Mouse (Mus musculus) natural killer cell, adult 2 months (primary cell): ENCODE data around the gene Ajm1.

Experiments used
- DNase-seq, 2 experiments: peaks; one replicate each; pipeline ENCODE4 v3.0.0; 2022; ENCODE audit warnings: low spot score in 2 of 2

Gene Ajm1

DNA sequence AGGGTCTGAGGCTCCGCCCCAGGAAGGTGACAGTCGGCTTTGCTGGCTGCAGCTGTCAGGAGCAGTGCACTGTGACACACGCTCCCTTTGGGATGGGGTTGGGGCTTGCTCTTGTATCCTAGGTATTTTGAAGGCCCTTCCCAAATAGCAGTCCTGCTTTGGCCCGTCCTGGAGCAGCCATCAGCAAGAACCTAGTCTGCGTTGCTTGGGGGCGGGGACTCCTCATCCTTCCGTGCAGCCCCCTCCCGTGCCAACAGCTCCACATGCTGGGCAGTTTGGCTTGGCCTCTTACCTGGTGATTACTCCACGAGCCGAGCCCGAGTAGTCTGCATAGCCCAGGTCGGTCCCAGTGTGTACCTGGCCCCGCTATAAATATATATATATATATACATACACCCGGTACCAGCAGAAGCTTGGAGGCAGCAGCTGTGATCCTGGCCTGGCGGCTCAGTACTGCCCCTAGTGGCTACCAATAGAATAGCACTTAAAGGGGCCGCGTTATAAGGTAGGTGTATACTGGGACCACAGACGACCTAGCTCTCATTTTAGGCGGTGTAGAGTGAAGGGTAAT, at the start of gene Ajm1:
Ajm1 (minus strand) TSS at position 464 of the 571 bp plus-strand sequence.
- peak; percentile 55 to 74 for DNase-seq

DNA sequence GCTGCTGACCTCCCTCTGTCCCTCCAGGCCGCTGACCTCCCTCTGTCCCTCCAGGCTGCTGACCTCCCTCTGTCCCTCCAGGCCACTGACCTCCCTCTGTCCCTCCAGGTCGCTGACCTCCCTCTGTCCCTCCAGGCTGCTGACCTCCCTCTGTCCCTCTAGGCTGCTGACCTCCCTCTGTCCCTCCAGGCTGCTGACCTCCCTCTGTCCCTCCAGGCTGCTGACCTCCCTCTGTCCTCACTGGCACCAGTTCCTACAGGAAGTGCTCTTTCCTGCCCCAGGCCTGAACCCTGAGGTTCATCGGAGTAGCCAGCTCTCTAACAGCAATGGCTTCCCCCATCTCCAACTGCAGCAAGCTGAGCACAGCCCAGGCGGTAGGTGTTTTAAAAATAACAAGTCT, 47.2 kb upstream of the Ajm1 start:
- no peak for DNase-seq

DNA sequence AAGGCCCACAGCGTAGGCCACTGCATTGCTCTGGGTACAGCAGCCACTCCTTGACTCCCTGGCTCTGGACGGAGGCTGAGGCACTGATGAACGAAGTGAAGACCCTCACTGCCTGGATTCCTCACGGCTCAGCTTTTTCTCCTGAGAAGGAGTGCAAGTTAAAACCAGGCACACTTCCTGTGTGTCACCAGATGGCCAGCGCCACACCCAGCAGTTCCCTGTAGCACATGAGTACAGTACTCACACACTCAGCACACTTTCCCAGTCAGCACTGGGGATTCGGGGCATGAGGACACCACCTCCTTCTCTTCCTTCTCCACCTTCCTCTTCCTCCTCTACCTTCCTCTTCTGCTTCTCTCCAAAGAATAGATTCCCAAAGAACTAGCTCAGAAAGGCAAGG, 46.3 kb upstream of the Ajm1 start, which contains the start of gene Fcna:
Fcna (minus strand) TSS at position 220 of the 400 bp plus-strand sequence.
- no peak for DNase-seq

DNA sequence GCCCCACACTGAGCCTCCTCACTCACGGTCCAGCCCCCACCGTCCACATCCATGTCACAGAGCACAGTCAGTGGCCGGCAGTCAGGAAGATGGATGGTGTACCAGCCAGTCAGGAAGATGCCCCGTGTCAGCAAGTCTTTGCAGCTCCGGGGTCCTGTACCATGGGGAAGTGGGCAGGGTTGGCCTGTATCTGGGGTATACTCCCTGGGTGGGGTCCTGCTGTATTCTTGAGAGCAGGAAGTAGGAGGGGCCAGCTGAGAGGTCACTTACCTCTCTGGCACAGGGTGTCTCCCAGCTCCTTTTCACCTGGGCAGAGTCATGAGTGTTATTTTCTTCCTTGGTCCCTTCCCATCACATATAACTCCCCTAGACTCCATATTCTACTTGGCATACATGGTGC, 44.4 kb upstream of the Ajm1 start:
- no peak for DNase-seq

DNA sequence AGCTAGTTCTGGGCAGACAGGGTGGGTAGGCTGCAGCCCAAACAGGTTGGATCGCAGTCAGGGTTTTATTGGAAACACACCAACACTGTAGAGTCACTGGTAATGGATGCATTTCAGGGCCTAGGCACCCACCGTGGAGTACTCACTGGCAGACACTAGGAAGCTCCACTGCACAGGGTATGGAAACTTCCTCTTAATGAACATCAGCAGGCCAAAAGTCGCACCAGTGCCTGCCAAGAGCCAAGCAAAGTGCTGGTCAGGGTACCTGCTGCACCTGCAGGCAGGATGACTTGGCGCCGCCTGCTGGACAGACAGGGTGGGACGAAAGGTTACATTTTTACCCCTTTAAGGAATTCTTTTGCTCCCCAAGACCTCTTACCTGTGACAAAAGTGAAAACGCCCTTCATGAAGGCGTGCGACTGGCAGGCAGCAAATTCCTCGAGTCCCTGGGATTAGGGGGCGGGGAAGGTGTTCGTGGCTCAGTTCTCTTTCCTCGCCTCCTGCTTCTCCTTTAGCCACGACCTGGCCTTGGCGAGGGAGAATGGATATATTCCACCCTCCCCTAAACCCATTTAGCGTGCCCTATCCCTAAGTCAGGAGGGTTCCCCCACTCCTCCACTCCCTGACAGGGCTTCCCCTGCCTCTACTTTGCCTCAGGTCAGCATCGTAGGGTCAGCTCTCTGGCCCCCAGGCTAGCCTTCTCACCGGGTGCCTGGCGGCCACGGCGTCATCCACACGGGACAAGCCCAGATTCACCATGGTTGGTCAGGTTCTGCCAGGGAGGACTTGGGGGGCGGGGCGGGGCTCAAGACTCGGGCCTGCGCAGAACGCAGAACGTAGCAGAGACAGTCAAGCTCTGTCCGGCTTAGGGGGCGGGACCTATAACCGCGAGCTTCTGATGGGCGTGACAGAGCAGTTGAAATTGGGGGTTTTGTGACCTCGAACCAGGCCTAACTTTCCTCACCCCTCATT, 40.0 kb upstream of the Ajm1 start, which contains the start of gene Tmem141:
Tmem141 (minus strand) TSS at position 777 of the 972 bp plus-strand sequence.
- DNase-seq, result peak; percentile 80 to 88

DNA sequence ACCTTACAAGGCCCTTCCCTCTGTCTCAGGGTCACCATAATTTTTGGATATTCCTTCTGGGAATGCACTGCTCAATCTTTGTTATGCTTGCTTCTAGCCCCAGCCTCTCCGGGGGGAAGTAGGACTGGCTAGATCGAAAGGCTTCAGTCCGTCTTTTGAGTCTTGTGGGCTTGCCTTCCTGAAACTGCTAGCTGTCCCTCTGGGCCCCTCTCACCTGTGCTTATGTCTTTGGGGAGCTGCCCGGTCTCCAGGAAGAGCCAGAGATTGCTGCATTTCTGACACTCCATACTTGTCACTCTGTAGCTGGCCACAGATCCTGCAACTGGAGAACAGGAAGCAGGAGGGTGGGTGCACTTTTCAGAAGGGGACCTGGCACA, 39.3 kb upstream of the Ajm1 start:
- no peak for DNase-seq

DNA sequence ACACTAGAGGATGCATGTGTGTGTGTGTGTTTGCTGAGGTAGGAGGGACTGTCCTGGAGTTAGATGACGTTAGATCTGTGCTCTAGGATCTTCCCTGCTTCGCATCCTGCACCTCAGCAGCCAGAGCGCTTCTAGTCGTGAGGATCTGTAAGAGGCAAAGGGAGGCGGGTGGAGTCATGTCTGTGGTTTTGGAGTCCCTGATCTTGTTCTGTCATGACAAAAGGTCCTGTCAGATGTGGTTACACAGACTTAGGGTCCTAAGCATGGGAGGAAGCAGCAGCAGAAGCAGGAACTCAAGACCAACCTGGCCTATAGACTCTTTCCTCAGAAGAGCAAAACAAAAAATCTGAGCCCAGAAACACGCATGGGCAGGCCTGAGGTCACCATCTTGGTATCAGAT, 38.8 kb upstream of the Ajm1 start:
- DNase-seq, result no peak

DNA sequence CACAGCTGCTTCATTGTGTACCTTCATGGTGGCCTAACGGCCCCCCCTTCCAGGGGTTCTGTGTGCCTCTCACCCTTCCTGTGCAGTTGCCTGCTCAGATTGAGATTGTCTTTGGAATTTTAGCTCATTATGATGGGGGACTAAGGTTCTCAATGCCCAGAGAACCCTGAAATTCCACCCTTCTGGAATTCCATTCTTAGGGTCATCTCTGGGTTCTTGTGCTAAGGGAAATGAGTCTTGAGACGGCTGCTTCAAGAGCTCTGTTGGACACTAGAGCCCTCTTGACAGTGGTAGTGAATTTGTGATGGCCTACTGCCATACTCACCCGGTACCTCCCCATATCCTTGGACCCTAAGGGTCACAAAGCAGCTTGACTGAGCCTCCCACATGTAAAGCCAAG, 36.0 kb upstream of the Ajm1 start, which contains the start of gene Ccdc183:
Ccdc183 (minus strand) TSS at position 101 of the 400 bp plus-strand sequence.
- no peak for DNase-seq

DNA sequence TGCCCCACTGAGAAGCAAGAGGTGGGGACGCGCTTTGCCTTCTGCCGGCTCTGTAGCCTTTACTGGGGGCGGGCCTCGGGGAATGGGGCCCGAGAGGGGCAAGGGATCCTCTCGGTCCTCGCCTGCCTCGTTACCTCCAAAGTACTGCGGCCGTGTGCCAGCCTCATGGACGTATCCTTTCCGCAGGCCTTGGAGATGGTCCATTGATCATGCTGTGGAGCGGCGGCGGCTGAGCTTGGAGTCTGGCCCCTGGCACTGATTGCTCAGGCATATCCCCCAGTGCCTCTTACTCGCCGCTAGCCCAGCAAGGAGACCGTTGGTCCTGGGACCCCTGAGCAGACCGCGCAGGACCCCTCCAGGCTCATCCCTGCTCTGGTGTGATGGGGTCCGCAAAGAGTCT, 34.8 kb upstream of the Ajm1 start:
- no peak for DNase-seq

DNA sequence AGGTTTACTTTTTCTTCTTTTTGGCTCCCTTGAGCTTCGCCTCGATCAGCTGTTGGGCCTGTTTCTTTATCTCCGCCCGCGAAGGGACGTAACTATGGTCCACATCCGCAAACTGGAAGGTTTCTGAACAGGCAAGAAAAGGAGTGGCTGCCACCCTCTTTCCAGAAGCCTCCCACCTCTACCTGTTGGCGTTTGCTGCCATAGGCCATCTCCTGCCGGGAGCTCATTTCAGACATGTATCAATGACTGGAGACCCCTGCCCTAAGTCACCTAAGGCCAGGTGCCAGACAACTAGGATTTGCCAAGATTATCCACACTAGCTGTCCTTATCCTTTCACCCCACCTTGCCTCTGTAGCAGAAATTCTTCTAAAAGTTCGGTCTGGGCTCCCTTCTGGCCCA, 27.1 kb upstream of the Ajm1 start:
- no peak for DNase-seq

DNA sequence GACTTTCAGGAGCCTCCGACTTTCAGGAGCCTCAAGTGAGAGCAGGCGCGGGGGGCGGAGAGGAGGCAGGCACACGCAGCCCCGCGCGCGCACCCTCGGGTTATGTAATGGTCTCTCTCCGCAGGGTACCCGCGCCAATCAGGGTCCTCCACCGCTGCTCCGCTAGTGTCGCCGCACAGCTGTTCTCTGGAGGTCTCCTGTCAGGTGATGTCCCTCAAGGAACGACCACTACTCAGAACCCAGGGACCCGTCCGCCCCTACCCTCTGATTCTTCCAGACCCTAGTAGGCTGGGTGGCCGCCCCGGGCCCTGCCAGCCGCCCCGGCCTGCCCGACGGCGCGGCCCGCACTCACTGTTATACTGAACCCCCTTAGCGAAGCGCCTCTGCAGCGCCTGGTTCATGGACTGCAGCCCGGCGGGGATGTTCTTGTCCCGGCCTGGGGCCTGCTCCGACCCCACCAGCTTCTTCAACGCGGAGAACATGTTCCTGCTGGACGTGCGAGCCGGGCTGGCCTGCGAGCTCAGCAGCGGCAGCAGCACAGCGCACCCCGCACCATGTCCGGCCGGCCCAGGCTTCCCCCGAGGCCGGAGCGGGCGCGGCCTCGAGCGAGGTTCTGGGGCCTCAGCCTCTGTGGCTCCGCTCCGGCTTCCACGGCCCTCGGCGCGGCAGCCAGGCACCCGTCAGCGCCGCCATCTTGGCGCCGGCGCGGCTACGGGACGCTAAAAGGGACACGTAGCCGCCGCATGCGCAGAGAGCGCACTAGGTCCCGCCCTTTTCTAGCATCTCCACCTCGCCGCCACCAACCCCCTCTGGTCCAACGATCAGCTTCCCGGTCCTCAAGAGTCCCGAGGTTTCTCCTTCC, 26.4 kb upstream of the Ajm1 start, which contains the start of gene Rabl6:
Rabl6 (minus strand) TSS at position 761 of the 862 bp plus-strand sequence.
- DNase-seq, result peak; percentile 80 to 85

DNA sequence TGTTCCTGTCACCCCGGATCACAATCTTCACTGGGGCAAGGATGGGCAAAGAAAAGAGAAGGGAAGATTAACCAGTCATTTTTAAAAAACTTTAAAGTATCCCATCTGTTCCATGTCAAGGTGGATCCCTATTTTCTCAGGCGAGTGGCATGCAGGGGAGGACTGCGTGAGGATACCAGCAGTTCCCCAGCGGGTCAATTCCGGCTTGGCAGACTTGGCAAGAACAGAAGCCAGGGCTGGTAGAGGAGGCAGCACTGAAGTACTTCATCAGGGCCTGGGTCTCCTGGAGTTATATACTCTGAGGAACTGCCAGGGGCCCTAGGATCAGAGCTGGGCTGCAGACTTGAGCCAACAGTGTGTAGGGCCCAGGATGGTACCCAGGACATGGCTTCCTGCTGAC, 21.0 kb upstream of the Ajm1 start:
- DNase-seq, result no peak

DNA sequence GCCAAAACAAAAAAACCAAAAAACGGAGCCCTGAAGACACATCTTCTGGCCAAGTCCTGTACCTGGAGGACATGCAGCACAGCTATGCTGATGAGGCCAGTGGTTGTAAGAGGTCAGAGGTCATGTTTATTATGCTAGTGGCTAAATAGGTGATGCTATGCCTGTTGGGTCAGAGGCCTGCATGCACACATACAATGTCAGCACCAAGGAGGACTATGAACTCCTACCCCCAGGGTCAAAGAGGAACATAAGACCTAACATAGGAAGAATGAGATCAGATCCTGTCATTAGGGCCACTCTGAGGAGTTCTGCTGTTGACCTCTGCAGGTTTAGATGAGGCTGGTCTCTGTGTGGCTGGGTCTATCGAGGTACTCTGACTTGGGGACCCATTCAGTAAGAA, 18.5 kb upstream of the Ajm1 start:
- no peak for DNase-seq

DNA sequence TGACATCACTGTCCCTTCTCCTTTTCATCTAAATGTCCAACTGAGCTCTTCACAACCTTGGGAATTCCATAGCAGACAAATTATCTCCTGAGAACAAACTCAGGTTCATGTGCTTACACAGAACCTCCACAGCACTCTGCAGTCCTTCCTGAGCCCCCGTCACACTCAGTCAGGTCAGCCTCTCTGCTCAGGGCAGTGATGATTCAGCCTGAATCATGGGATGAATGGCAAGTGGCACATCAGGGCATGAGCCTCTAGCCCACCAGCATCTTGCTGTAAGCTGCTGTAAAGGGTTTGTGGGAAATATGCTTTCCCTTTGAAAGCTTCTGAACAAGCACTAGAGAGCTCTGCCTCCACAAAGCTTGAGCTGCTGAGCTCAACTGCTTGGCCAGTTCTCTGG, 17.2 kb upstream of the Ajm1 start:
- DNase-seq, result no peak

DNA sequence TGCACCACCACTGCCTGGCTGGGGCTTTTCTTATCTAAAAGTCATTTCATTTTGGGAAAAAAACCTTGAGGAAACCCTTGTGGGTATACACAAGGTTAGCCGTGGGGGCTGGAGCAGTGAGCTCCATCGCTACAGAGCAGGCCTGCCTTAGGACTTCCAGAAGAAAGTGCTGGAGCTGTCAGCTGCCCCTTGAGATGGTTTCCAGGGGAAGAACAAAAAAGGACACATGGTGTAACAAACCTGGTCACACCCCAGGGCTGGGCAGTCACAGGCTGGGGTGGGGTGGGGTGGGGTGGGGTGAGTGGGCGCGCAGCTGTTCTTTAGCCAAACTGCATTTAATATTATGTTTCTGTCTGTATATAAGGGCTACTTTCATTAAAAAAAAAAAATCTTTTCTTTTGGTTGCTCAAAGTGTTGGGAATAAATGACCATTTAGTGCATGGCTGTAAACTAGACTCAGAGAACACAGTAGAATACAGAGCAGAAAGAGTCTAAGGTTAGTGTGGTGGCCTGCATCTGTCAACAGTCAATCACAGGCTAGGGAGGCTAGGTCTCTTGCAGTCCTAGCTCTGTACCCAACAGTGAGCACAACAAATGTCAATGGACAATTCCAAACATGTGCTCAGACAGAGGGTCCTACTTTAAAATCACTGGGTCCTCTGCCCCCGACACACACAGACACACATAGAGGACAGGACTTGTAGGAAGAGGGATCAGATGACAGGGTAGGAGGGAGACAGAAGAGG, 15.4 kb upstream of the Ajm1 start:
- no peak for DNase-seq

DNA sequence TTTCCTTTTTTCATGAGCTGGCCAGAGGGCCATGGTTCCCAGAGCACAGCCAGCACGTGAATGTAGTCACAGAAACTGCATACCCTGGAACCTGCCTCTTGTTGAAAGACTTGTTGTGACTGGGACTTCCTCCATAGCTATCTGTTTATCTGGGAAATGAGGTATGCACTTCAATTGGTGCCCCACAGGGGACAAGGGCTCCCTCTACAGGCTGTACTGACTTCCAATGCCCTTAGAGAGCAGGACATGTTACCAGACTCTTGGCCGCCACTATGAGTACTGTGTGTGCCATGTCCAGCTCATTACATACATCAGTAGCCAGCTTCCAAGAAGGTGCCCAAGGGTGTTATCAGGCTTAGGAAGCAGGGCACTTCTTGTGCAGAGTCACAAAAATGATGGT, 10.3 kb upstream of the Ajm1 start:
- no peak for DNase-seq

DNA sequence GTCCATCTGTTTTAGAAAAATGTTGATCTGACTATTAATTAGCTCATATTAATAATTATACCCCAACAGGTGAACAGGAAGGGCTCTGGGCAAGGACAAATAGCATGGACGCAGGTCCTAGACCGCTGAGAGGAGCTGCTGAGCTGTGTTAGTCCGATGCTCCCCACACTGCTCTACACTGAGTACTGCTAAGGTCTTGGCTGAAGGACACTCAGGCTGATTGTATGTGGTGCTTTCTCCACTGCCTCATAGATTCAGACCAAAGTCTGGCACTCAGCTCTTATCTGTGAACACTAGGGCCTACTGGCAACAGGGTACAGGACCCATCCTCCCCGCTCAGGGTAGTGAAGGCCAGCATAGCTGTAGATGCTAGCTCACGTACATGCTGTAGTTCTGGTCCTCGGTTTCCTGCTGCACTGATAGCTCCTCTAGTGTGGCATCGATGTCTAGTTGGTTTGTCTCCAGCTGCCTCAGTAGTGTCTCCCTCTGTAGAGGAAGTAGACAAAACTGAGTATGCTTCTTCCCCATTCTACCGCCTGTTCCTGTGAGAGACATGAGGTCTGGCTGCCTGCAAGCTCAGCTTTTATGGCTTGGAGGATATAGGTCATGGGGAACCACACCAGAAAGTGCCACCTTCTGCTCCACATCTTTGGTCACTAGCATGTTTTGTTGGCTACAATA, 6.8 kb upstream of the Ajm1 start:
- DNase-seq, result no peak

DNA sequence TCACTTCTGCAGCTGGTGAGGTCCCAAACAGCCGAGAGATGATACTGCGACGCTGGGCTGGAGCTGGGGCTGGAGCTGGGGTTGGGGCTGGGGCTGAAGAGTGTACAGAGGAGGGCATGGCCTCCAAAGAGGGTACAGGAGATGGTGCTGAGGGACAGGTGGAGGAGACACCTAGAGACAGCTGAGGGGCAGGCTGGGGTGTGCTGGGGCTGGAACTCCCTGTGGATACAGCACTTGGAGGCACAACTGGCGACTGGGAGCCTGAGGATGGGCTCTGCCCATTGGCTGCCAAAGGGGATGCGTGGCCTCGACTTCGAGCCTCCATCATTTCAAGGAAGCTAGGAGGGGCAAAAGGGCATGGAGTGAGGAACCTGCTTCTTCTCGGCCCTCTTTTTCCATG, 5.7 kb upstream of the Ajm1 start:
- DNase-seq, result no peak

DNA sequence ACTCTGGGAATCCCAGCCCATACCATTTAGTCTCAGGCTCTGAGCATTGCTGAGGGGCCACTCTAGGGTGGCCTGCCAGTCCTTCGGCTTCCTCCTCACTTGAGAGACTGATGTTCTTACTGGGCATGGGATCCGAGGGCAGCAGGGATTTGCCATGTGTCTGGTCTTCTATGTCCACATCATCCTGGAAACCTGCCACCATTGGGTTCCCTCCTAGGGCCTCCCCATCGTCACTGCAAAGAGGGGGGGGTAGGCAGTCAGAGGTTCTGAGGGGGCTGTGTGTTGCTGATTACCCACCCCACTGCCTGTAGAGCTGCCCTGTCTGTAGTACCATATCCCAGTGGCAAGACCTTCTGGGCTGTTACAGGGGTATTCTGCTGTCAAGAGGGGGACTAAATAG, 4.0 kb upstream of the Ajm1 start:
- DNase-seq, result no peak

DNA sequence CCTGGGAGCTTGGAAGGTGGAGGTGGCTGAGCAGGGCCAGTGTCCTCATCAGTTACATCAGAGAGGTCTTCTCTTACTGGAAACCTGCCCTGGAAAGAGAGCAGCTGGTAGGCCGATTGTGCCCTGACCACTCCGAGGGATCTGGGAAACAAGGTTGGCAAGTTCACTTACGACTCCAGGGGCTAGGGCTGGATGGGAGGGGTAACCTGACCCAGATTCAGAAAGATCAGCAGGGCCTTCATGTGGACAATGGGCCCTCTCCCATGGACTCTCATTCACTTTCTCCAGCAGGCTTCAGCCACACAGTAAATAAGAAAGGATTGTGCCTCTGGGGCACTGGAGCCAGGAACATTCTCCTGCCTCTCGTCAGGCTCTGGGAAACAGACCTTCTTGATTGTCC, 3.3 kb upstream of the Ajm1 start:
- no peak for DNase-seq

DNA sequence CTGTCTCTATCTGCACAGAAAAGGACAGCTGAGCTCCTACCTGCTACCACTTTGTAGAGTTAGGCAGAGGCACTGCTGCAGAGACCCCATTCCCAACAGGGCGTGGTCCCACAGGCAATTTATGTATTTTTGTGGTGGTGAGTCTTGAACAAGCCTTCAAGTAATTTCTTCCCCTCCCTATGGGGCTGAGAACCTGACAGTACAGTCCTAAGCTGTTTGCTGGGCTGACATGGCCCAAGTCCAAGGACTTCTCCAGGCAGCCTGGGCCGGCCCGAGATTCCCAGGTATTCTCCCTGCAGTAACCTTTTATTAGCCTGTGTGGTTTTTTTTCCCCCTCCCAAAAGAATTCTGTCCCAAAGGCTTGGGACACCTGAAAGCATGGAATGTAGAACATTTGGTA, 2.6 kb upstream of the Ajm1 start:
- DNase-seq, result no peak
